Mouse (Mus musculus): ENCODE results near the gene Tyw5.

DNA sequence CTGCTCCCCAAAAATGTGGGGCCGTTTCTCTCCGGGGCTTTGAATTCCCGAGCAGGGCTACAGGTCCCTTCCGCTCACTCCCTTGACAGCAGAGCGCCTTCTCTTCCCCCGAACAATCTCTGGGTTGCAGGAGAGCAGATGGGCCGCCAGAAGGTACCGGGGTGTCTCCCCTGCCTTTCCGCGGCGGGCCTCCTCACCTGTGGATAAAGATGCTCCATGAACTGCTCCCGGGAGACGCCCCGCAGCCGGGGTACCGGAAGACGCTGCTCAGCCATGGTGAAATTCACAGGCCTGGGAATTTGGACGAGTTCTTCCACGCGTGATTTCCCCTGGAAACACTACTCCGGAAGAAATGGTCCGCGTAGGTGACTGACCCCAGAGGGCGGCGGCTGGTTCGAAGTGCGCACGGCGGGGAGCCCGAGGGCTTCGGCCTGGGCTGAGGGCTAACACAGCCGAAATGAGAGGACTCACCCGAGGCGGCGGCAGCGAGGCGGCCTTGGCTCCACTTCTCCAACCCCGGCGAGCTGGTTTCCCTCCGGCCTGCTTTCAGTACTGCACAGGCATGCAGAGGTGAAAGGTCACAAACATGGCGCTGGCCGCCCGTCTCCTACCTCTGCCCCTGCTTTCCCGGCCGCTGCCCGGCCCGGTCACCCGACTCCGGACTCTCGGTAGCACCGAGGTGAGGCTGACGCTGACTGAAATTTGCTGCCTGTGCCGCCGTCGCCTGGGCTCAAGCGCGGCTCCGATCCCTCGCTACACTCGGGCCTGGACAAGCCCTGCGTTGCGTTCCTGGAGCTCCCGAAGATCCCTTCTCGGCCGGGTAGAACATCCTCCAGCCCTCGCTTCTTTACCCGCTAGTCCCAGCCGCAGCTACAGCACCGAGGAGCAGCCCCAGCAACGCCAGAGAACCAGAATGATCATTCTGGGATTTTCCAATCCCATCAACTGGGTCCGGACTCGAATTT lies at the start of gene Tyw5, which contains the start of gene Maip1:
- TF ChIP-seq EP300 (IDR thresholded peaks at IDR 0.05) (peak; percentile 62), CTCF (IDR thresholded peaks at IDR 0.05) (0 out of 2 replicates have a peak, but pooled peaks have one; percentile 14)

Measured in lung, postnatal 0 days (tissue).